Mouse (Mus musculus) cerebellum, adult 18-20 months (tissue): ENCODE measurements at regions not wholly inside any gene's neighbourhood (a gene's known extent, or its start where the extent isn't known, plus 50 kb on each side); places are given as distances from the start of the nearest gene placed in this dataset.

ENCODE experiments used
- DNase-seq, 2 experiments: peaks; one replicate each; pipeline ENCODE4 v3.0.0; 2021

- DNase-seq: no peak
These were observed 50.7 kb upstream of the Echdc3 start for GRCm38 (mm10) chr2:6263565-6263964.

GRCm38 (mm10) chr2:6264085-6264783 lies 51.4 kb upstream of the Echdc3 start:
- DNase-seq: no peak

GRCm38 (mm10) chr2:6265117-6265516 lies 52.3 kb upstream of the Echdc3 start:
- no peak for DNase-seq

GRCm38 (mm10) chr2:6267066-6267465 lies 54.2 kb upstream of the Echdc3 start:
- DNase-seq: no peak

GRCm38 (mm10) chr2:6267537-6267936 lies 54.7 kb upstream of the Echdc3 start:
- peak; percentile 29 to 38 for DNase-seq

GRCm38 (mm10) chr2:6272514-6272913 lies 50.0 kb upstream of the Usp6nl start:
- DNase-seq: no peak
